ENCODE assay signal across 8 mouse cellular contexts in genomic region chr7:130546791-130547484, GRCm38 (mm10). TPM values are rescaled to one million over a fixed set of nuclear protein-coding genes. Genes with fewer than 3 reads are reported as not detected.
A peak's percentile ranks its signal among the peaks of the same experiment; 100 is the strongest.
DNase-seq lines count a peak whose midpoint lies in the region; ATAC-seq lines count a peak whose summit lies in the region.

No protein-coding gene starts in this region.

- peak overlapping the region; percentile 94 for H3K4me3 ChIP-seq in hindbrain, embryonic 16.5 days (ENCODE audit: low read length)
- peak overlapping the region; percentile 77 for H3K4me3 ChIP-seq in macrophage (ENCODE audit: inconsistent target)

- H3K27me3 ChIP-seq in hindbrain, embryonic 16.5 days (replicated peaks; ENCODE audit: control insufficient read depth, insufficient read depth, low read length) = no peaks in the 10 kb centered on the region

- H3K79me2 ChIP-seq in macrophage (ENCODE audit: inconsistent target) = peaks cover 37% of the 10 kb centered on the region

- H3K9ac ChIP-seq in hindbrain, embryonic 16.5 days (ENCODE audit: low read depth, low read length) = peak overlapping the region; percentile 95

- H3K36me3 ChIP-seq in hindbrain, embryonic 16.5 days (ENCODE audit: control insufficient read depth, insufficient read depth, low read length) = peaks cover 11% of the 10 kb centered on the region
- H3K36me3 ChIP-seq in macrophage (ENCODE audit: inconsistent target) = 0 out of 2 replicates have a peak, but pooled peaks cover 7% of the 10 kb centered on the region

- under 1% methylated on average over 81 of the region's 84 CpGs for WGBS in hindbrain, embryonic 16.5 days
- under 1% methylated on average over 84 of the region's 84 CpGs for WGBS in macrophage (ENCODE audit: missing documents)

- DNase-seq in WW6 (ENCODE audit: low read depth, low spot score) = peak; percentile 84
- peak; percentile 89 to 92 for DNase-seq in cerebellum, postnatal 4 days (ENCODE audit: low spot score in 2 of 2)
- peak; percentile 93 for DNase-seq in gastrocnemius, adult 18-20 months (ENCODE audit: low spot score)
- DNase-seq in left cerebral cortex, adult 18-20 months (ENCODE audit: low spot score in 2 of 2) = peak; percentile 93 to 94
- peak; percentile 93 for DNase-seq in right cerebral cortex, adult 18-20 months
- DNase-seq in urinary bladder, postnatal 10 days (ENCODE audit: low spot score) = peak; percentile 63

- H3K27ac ChIP-seq in hindbrain, embryonic 16.5 days (ENCODE audit: low read depth, low read length) = peak overlapping the region; percentile 98
- H3K27ac ChIP-seq in macrophage = peak overlapping the region; percentile 51

- H3K4me1 ChIP-seq in hindbrain, embryonic 16.5 days (ENCODE audit: control insufficient read depth, insufficient read depth, low read depth, low read length) = peaks cover 15% of the 10 kb centered on the region

- no peaks in the 10 kb centered on the region for H3K9me3 ChIP-seq in hindbrain, embryonic 16.5 days (ENCODE audit: control insufficient read depth, low read length)

- peak; percentile 97 for ATAC-seq in hindbrain, embryonic 16.5 days

- H3K4me2 ChIP-seq in hindbrain, embryonic 16.5 days (ENCODE audit: low read length) = peak overlapping the region; percentile 89

RNA-seq across cellular contexts. Expression of gene Nsmce4a, which starts 26.0 kb away (rescaled TPM):
- total RNA-seq in gastrocnemius, adult 18-20 months (2021) = 10 to 100 TPM; 28.4 to 29.0 TPM
- polyA plus RNA-seq in hindbrain, embryonic 16.5 days (2015; fragmentation: Nextera tagmentation; extraction: Ambion mirVana) = 72.9 and 75.7 TPM in 2 replicates
- 10 to 100 TPM; 40.3 to 44.7 TPM for total RNA-seq in left cerebral cortex, adult 18-20 months (2021)
- 10 to 100 TPM in 24 of 26 experiments, 1 to 10 TPM in 2; 7.3 to 85.4 (median 33.3) TPM for total RNA-seq in macrophage (2018; cell fraction: chromatin; rRNA removed)
- total RNA-seq in macrophage (2018; cell fraction: cytosol; rRNA removed) = 10 to 100 TPM; 19.3 to 38.0 (median 28.2) TPM
- 10 to 100 TPM in 23 of 26 experiments, 1 to 10 TPM in 3; 8.0 to 48.5 (median 19.5) TPM for total RNA-seq in macrophage (2018; cell fraction: nucleus; rRNA removed)
- polyA plus RNA-seq in macrophage (2018) = 35.5 to 54.7 TPM (median 44.5 TPM) in 3 replicates

RNA-seq across cellular contexts. Expression of gene Ate1, which starts 26.8 kb away (rescaled TPM):
- total RNA-seq in gastrocnemius, adult 18-20 months (2021) = 10 to 100 TPM; 37.1 to 39.8 TPM
- polyA plus RNA-seq in hindbrain, embryonic 16.5 days (2015; fragmentation: Nextera tagmentation; extraction: Ambion mirVana) = 102 and 109 TPM in 2 replicates
- total RNA-seq in left cerebral cortex, adult 18-20 months (2021) = 10 to 100 TPM; 71.1 to 71.3 TPM
- 100 to 1,000 TPM in 10 of 26 experiments, 10 to 100 TPM in 16; 64.2 to 138 (median 96.6) TPM for total RNA-seq in macrophage (2018; cell fraction: chromatin; rRNA removed)
- total RNA-seq in macrophage (2018; cell fraction: cytosol; rRNA removed) = 10 to 100 TPM; 19.4 to 35.7 (median 26.8) TPM
- 10 to 100 TPM; 27.9 to 97.4 (median 47.8) TPM for total RNA-seq in macrophage (2018; cell fraction: nucleus; rRNA removed)
- 24.9 to 34.3 TPM (median 29.3 TPM) in 3 replicates for polyA plus RNA-seq in macrophage (2018)

RNA-seq across cellular contexts. Expression of gene Tacc2, which starts 30.3 kb away (rescaled TPM):
- total RNA-seq in gastrocnemius, adult 18-20 months (2021) = 100 to 1,000 TPM; 414 to 460 TPM
- polyA plus RNA-seq in hindbrain, embryonic 16.5 days (2015; fragmentation: Nextera tagmentation; extraction: Ambion mirVana) = 49.7 and 57.8 TPM in 2 replicates
- total RNA-seq in left cerebral cortex, adult 18-20 months (2021) = 10 to 100 TPM; 61.9 to 68.9 TPM
- total RNA-seq in macrophage (2018; cell fraction: chromatin; rRNA removed) = 10 to 100 TPM in 10 of 26 experiments, 1 to 10 TPM in 15, under 1 TPM in 1; 0.71 to 17.5 (median 7.0) TPM
- 1 to 10 TPM; 1.1 to 6.8 (median 3.5) TPM for total RNA-seq in macrophage (2018; cell fraction: cytosol; rRNA removed)
- 10 to 100 TPM in 6 of 26 experiments, 1 to 10 TPM in 19, under 1 TPM in 1; 0.69 to 12.8 (median 3.7) TPM for total RNA-seq in macrophage (2018; cell fraction: nucleus; rRNA removed)
- polyA plus RNA-seq in macrophage (2018) = 3.0 to 6.8 TPM (median 3.3 TPM) in 3 replicates

Comparison
In these comparisons a context has a peak if more than half of its experiments do, and no peak if none do; other contexts are left out.
1. Peak in every context shown above with its lines: DNase-seq, ATAC-seq, H3K4me3 ChIP-seq and H3K27ac ChIP-seq.
2. RNA of gene Tacc2, which starts 30.3 kb away (total RNA-seq): 414 to 460 TPM in gastrocnemius, adult 18-20 months; 61.9 to 68.9 TPM in left cerebral cortex, adult 18-20 months; every median in the first group is over 4 times any median in the second.